Mouse (Mus musculus) liver, embryonic 11.5 days (tissue): ENCODE measurements around the gene Slc44a5. TPM values are rescaled to one million over a fixed set of nuclear protein-coding genes. Genes with fewer than 3 reads are reported as not detected.

Experiments
- ATAC-seq: fragments of 200-750 bp; cut with Nextera tagmentation; replicated peaks from 2 replicates; pipeline ENCODE4 v1.8.0; 2017; ENCODE audit warnings: moderate number of reproducible peaks, mild to moderate bottlenecking, moderate TSS enrichment, moderate library complexity; ENCODE audit not compliant: low FRiP score
- DNase-seq: peaks from one replicate; pipeline ENCODE4 v3.0.0-alpha.2; 2017; ENCODE audit warnings: low spot score
- H3K27ac ChIP-seq: fragments of 300-500 bp; sonication (generic); 2 replicates; pipeline ENCODE4 v1.5.1; 2014; ENCODE audit warnings: mild to moderate bottlenecking, low read depth, low read length, control low read depth
- H3K27me3 ChIP-seq: fragments of 300-500 bp; sonication (generic); replicated peaks from 2 replicates; pipeline ENCODE4 v1.6.1; 2014; ENCODE audit warnings: low read length, mixed read lengths; ENCODE audit not compliant: control insufficient read depth, insufficient read depth
- H3K36me3 ChIP-seq: fragments of 300-500 bp; sonication (generic); 2 replicates; pipeline ENCODE4 v1.6.1; 2014; ENCODE audit warnings: mild to moderate bottlenecking, low read length, moderate library complexity, mixed read lengths; ENCODE audit not compliant: control insufficient read depth, insufficient read depth
- H3K4me1 ChIP-seq: fragments of 300-500 bp; sonication (generic); replicated peaks from 2 replicates; pipeline ENCODE4 v1.6.1; 2014; ENCODE audit warnings: low read length, mixed read lengths; ENCODE audit not compliant: control insufficient read depth, insufficient read depth
- H3K4me2 ChIP-seq: fragments of 300-500 bp; sonication (generic); 2 replicates; pipeline ENCODE4 v1.6.1; 2014; ENCODE audit warnings: mild to moderate bottlenecking, control low read depth, moderate library complexity
- H3K4me3 ChIP-seq: fragments of 300-500 bp; sonication (generic); 2 replicates; pipeline ENCODE4 v1.5.1; 2014; ENCODE audit warnings: low read depth, low read length, control low read depth
- H3K9ac ChIP-seq: fragments of 300-500 bp; sonication (generic); 2 replicates; pipeline ENCODE4 v1.6.1; 2014; ENCODE audit warnings: low read depth, low read length, control low read depth
- H3K9me3 ChIP-seq: fragments of 300-500 bp; sonication (generic); 2 replicates; pipeline ENCODE4 v1.6.1; 2016; ENCODE audit warnings: low read length, inconsistent platforms, mixed read lengths; ENCODE audit not compliant: control insufficient read depth
- WGBS: fragments of 180-500 bp; shearing (Covaris S2); extraction: QIAGEN DNeasy Blood & Tissue Kit; methylation state at CpG from one replicate; pipeline ENCODE4 v1.1.7; 2014; 5-methylcytosine and 5-hydroxymethylcytosine counted together
- polyA plus RNA-seq: library from polyadenylated mRNA; unstranded; fragments of >200 nt; fragmentation: Nextera tagmentation; extraction: Ambion mirVana; gene quantifications from 2 replicates; pipeline ENCODE4 v1.2.1, GENCODE M21; 2014

The Slc44a5 gene
- polyA plus RNA-seq, 1 experiment from 2014 or later, result 0.93 TPM

DNA sequence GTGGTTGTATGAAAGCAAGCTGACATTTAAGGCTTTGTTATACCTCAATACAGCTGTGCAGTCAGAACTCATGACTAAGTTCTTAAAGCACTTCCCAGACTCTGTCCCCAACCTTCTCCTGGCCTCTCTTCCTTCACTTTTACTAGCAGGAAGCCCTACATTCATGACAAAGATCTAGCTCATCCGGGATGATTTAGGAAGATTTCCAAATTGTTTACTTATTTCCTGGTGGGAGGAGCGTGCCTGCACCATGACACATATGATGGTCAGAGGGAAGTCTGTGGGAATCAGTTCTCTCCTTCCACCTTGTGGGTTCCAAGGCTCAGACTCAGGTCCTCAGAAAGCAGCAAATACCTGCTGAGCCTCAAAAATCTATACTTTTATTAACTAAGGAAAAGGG is 317.1 kb downstream of the Slc44a5 start:
- Histone ChIP-seq H3K4me3 (no peak overlapping the region), H3K27ac (no peak overlapping the region), H3K36me3 (no peaks in the 10 kb centered on the region), H3K4me2 (no peak overlapping the region), H3K27me3 (no peaks in the 10 kb centered on the region), H3K4me1 (no peaks in the 10 kb centered on the region), H3K9ac (no peak overlapping the region), H3K9me3 (no peaks in the 10 kb centered on the region)
- 66% methylated on average over 2 of the region's 2 CpGs for WGBS
- no peak for ATAC-seq
- DNase-seq, result no peak

DNA sequence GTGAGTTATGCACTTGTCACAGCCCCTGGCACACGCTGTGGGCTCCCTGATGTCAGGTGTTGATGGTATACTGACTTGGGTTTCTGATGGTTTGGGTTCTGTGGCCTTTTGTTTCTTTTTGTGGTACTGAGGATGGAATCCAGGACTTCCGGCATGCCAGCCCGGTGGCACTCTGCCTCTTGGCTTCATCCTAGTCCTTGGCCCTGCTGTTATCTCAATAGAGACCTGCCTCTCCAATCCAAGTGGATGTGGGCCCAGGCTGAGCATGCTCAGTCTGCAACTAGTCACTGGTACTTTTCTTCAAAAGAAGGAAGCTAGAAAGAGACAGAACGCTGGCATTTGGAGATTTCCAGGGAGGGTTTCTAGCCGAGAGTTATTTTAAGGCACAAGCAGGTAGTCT is 318.9 kb downstream of the Slc44a5 start:
- Histone ChIP-seq H3K9me3 (no peaks in the 10 kb centered on the region), H3K9ac (no peak overlapping the region), H3K4me2 (no peak overlapping the region), H3K27me3 (no peaks in the 10 kb centered on the region), H3K27ac (no peak overlapping the region), H3K4me1 (no peaks in the 10 kb centered on the region), H3K4me3 (no peak overlapping the region), H3K36me3 (no peaks in the 10 kb centered on the region)
- DNase-seq (no peak), ATAC-seq (no peak)
- WGBS, result 76% methylated on average over 5 of the region's 5 CpGs

DNA sequence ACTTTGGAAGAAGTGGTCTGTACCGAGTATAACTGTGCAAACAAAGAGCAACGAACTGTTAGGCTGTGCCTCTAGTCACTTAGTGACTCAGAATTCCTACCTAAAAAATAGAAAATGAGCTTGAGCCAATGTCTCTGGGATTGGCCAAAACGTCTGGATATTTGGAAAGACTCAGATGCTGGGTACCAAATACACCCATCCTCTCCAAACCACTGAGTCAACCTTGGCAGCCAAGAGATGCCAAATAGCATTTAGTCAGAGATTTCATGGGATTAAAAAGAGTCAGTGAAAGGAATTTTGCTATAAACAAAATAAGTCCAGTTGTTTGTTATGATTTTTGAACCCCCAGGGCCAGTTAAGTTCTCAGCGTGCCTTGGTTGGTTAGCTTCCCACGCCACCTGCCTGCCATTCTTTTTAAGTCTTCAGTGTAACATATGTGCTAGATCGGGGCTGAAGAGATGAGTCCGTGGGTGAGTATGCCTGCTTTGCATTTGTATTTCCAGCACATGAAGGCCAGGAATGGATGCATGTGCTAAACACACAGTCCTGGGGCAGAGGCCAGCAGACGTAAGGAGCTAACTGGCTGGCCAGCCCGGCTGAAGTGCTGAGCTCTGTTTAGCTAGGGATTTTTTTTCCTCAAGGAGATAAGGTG is 320.7 kb downstream of the Slc44a5 start:
- Histone ChIP-seq H3K4me2 (no peak overlapping the region), H3K4me1 (peaks cover 2% of the 10 kb centered on the region; the same call in 1 of the 2 replicates), H3K27me3 (no peaks in the 10 kb centered on the region), H3K27ac (no peak overlapping the region), H3K9me3 (no peaks in the 10 kb centered on the region), H3K9ac (no peak overlapping the region), H3K4me3 (no peak overlapping the region), H3K36me3 (no peaks in the 10 kb centered on the region)
- 70% methylated on average over 9 of the region's 9 CpGs for WGBS
- DNase-seq (no peak), ATAC-seq (no peak)

DNA sequence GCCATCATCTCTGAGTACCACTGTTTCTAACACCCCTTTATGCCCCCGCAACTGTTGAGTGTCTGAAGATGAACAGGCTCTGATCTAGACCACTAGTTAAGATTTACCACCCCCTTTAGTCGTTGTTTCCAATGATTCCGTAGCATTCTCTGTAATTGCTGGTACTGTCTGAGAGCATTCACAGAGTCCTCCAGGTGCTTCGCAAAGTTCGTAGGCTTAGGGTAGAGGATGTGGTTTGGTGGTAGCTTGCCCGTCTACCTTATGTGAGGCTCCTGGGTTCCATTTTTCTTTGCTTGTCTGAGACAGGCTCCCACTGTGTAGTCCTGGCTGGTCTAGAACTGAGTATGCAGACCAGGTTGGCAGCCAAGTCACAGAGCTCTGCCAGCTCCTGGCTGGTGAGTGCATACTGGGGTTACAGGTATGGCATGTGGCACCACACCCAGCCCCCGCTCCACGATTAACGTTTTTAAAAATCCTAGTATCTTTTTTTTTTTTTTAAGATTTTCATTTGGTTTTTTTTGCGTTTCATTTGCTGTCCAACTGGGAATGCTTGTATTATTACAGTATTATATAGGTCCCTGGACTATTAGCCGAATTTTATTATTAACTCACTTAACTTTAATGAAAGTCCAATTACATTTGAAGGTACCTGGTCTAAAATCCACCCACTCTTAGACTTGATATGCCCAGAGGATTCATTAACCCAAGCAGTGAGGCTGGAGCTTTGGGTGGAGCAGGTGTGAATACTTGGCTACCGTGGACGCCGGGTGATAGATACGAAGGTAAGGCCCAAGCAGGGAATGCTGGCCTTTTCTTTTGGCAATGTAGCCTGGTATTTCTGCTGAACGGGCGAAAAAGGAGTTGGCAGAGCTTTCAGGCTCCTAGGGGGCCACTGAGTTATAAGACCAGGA is 321.9 kb downstream of the Slc44a5 start:
- Histone ChIP-seq H3K9ac (no peak overlapping the region), H3K9me3 (no peaks in the 10 kb centered on the region), H3K4me1 (peaks cover 2% of the 10 kb centered on the region; the same call in 1 of the 2 replicates), H3K36me3 (no peaks in the 10 kb centered on the region), H3K27me3 (no peaks in the 10 kb centered on the region), H3K27ac (no peak overlapping the region), H3K4me2 (no peak overlapping the region), H3K4me3 (no peak overlapping the region)
- no peak for ATAC-seq
- WGBS, result 87% methylated on average over 17 of the region's 17 CpGs
- no peak for DNase-seq

DNA sequence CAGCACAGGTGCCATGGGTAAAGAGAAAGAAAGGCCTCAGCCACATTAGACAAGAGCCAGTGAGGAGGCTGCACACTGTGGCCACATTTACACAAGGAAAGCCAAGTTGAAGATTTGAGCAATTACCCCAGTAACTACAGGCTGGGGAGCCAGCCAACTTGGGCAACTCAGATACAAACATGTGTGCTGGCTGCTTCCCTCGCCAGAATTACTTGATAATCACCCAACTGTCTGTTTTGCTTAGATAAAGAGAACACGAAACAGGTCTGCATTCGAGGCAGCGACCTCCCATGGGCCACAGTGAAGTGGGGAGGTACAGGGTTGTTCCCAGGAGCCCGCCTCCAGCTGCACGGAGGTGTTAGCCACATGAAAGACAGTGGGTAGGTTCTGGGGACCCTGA is 324.3 kb downstream of the Slc44a5 start:
- peaks cover 2% of the 10 kb centered on the region; the same call in 1 of the 2 replicates for H3K4me1 ChIP-seq
- DNase-seq (no peak), ATAC-seq (peak; percentile 82)
- WGBS, result 38% methylated on average over 6 of the region's 6 CpGs
- no peak overlapping the region for H3K9ac ChIP-seq
- no peak overlapping the region for H3K4me3 ChIP-seq
- H3K4me2 ChIP-seq, result no peak overlapping the region
- H3K9me3 ChIP-seq, result no peaks in the 10 kb centered on the region
- H3K27ac ChIP-seq, result no peak overlapping the region
- H3K36me3 ChIP-seq, result no peaks in the 10 kb centered on the region
- no peaks in the 10 kb centered on the region for H3K27me3 ChIP-seq

DNA sequence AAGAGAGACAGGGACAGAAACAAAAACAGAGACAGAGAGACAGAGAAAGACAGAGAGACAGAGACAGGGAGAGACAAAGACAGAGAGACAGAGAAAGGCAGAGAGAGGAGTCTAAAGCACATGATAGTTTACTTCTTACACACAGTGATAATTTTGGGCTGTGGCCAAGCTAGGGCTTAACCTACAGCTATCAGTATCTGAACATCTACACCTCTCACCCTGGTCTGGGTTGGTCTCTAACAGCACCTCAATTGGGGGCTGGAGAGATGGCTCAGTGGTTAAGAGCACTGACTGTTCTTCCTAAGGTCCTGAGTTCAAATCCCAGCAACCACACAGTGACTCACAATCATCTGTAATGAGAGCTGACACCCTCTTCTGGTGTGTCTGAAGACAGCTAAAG is 325.3 kb downstream of the Slc44a5 start:
- Histone ChIP-seq H3K36me3 (no peaks in the 10 kb centered on the region), H3K9me3 (no peaks in the 10 kb centered on the region), H3K4me2 (no peak overlapping the region), H3K4me3 (no peak overlapping the region), H3K9ac (no peak overlapping the region), H3K27ac (no peak overlapping the region), H3K27me3 (no peaks in the 10 kb centered on the region), H3K4me1 (peaks cover 2% of the 10 kb centered on the region; the same call in 1 of the 2 replicates)
- ATAC-seq (peak; percentile 62), DNase-seq (no peak)

DNA sequence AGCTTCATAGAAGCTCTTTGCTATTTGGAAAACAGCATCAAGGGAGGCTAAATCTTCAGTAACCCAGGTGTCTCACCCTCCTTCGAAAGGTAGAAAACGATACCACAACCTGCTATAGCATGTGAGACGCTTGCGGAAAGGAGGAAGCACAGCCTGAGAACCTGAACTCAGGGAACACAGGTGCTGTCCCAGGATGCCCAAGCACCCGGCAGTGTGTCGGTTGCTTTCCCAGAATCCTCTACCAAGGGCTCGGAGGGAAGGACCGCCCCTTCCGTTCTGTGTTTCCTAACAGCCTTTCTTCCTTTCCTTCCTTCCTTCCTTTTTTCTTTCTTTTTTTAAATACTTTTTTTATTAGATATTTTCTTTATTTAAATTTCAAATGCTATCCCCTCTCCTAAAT is 326.8 kb downstream of the Slc44a5 start:
- no peak overlapping the region for H3K4me3 ChIP-seq
- ATAC-seq, result no peak
- H3K9ac ChIP-seq, result no peak overlapping the region
- WGBS, result 89% methylated on average over 9 of the region's 9 CpGs
- no peaks in the 10 kb centered on the region for H3K36me3 ChIP-seq
- H3K9me3 ChIP-seq, result no peaks in the 10 kb centered on the region
- no peak for DNase-seq
- no peaks in the 10 kb centered on the region for H3K27me3 ChIP-seq
- H3K27ac ChIP-seq, result no peak overlapping the region
- H3K4me2 ChIP-seq, result no peak overlapping the region
- H3K4me1 ChIP-seq, result peaks cover 2% of the 10 kb centered on the region; the same call in 1 of the 2 replicates

DNA sequence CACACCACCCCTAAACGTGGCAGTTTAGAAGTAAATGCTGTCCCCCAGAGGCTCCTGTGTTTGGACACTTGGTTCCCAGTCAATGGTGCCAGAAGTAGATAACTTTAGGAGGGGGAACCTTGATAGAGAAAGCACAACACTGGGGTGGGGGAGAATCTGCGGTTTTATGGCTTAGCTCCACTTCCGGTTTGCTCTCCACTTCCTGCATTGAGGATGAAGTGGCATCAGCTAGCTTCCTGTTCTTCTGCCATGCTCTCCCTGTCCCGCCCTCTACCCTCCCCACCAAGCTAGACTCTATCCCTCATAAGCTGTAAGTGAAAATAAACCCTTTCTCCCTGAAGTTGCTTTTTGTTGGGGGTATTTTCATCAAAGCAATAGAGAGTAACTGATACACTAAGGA is 327.9 kb downstream of the Slc44a5 start:
- H3K4me3 ChIP-seq, result no peak overlapping the region
- H3K4me1 ChIP-seq, result peaks cover 2% of the 10 kb centered on the region; the same call in 1 of the 2 replicates
- H3K36me3 ChIP-seq, result no peaks in the 10 kb centered on the region
- H3K27ac ChIP-seq, result no peak overlapping the region
- no peak overlapping the region for H3K4me2 ChIP-seq
- ATAC-seq (no peak), DNase-seq (no peak)
- no peaks in the 10 kb centered on the region for H3K27me3 ChIP-seq
- 51% methylated on average over 4 of the region's 4 CpGs for WGBS
- no peaks in the 10 kb centered on the region for H3K9me3 ChIP-seq
- H3K9ac ChIP-seq, result no peak overlapping the region
